Mouse (Mus musculus) gastrocnemius, postnatal 36 days (tissue): ENCODE data around the gene Axl. TPM values are rescaled to one million over a fixed set of nuclear protein-coding genes. Genes with fewer than 3 reads are reported as not detected.

ENCODE experiments used
- DNase-seq, 2 experiments: peaks; one replicate each; pipeline ENCODE4 v3.0.0; 2022
- intact Hi-C: fragments of 180-260 bp; cut with DNase I; formaldehyde crosslinking; loops from one replicate; pipeline ENCODE4 v1.15.1; 2025
- microRNA-seq, 2 experiments: library from miRNA; unstranded; fragments of <30 nt; microRNA quantifications; one replicate each; pipeline ENCODE4 v1.2.0; 2021
- total RNA-seq, 2 experiments: library from RNA; stranded (reverse); gene quantifications; 2 replicates each; pipeline ENCODE4 v1.2.3; 2021

Axl gene
- total RNA-seq, 2 experiments from 2014 or later: 39.1 to 44.9 TPM

- intact Hi-C loops: no loop called here
- no peak for DNase-seq
These were observed 73.9 kb downstream of the Axl start for GRCm38 (mm10) chr7:25714581-25714980.

- no peak for DNase-seq
- intact Hi-C loops: no loop called here
These were observed 75.7 kb downstream of the Axl start for GRCm38 (mm10) chr7:25712801-25713200.

- DNase-seq: peak; percentile 51 to 58
- intact Hi-C loops: no loop called here
These were observed 76.7 kb downstream of the Axl start for GRCm38 (mm10) chr7:25711731-25712197.

- DNase-seq: peak in 1 of 2 experiments; percentile 14
- intact Hi-C loops: no loop called here
These were observed 77.3 kb downstream of the Axl start for GRCm38 (mm10) chr7:25711165-25711564.

- DNase-seq: peak in 1 of 2 experiments; percentile 21
- intact Hi-C loops: no loop called here
These were observed 77.9 kb downstream of the Axl start for GRCm38 (mm10) chr7:25710519-25711130.

GRCm38 (mm10) chr7:25709961-25710360 lies 78.5 kb downstream of the Axl start:
- DNase-seq: no peak
- intact Hi-C loops: no loop called here

- peak; percentile 35 to 39 for DNase-seq
- intact Hi-C loops: no loop called here
These were observed 80.8 kb downstream of the Axl start for GRCm38 (mm10) chr7:25707581-25708292.

Small RNA genes within 50 kb of the gene (microRNA-seq; reads per million reads assigned to microRNA genes)
- 0 reads per million in 2 experiments for gene Gm24865

Other genes with a start within 250 kb of the Axl start
- under 1 TPM; 0.64 to 0.79 TPM for gene Ceacam2, start 248.8 kb downstream of the Axl start, total RNA-seq
- not detected for gene Erich4, start 172.8 kb downstream of the Axl start, total RNA-seq
- gene Dmac2, start 169.3 kb downstream of the Axl start, total RNA-seq: 10 to 100 TPM; 37.7 to 43.0 TPM
- gene B3gnt8, start 162.1 kb downstream of the Axl start, total RNA-seq: 1 to 10 TPM; 1.0 to 1.8 TPM
- gene Bckdha, start 129.7 kb downstream of the Axl start, total RNA-seq: 100 to 1,000 TPM in 1 of 2 experiments, 10 to 100 TPM in 1; 97.3 to 106 TPM
- gene Exosc5, start 129.5 kb downstream of the Axl start, total RNA-seq: 10 to 100 TPM; 20.3 to 23.2 TPM
- gene Tmem91, start 113.5 kb downstream of the Axl start, total RNA-seq: not detected
- 1 to 10 TPM; 6.9 to 9.7 TPM for gene B9d2, start 107.9 kb downstream of the Axl start, total RNA-seq
- 1 to 10 TPM; 6.0 to 6.2 TPM for gene Tgfb1, start 101.7 kb downstream of the Axl start, total RNA-seq
- 10 to 100 TPM; 37.2 to 38.2 TPM for gene Ccdc97, start 69.6 kb downstream of the Axl start, total RNA-seq
- gene Hnrnpul1, start 33.9 kb downstream of the Axl start, total RNA-seq: 10 to 100 TPM; 60.4 to 62.0 TPM
- gene Cyp2s1, start 28.2 kb upstream of the Axl start, total RNA-seq: under 1 TPM; 0.17 to 0.18 TPM
- not detected for gene Cyp2b10, start 108.9 kb upstream of the Axl start, total RNA-seq